Mouse (Mus musculus): ENCODE results near the gene Fhod1. TPM values are rescaled to one million over a fixed set of nuclear protein-coding genes. Genes with fewer than 3 reads are reported as not detected.
A peak's percentile ranks its signal among the peaks of the same experiment; 100 is the strongest.
"Not testable (repeated sequence)": the region's sequence is repeated elsewhere in the genome, so short reads cannot be mapped to it uniquely, and the experiment has no call there.

Gene Fhod1
- total and polyA plus RNA-seq, 3 experiments: 2.5 to 10.9 TPM; not detected in 1

DNA sequence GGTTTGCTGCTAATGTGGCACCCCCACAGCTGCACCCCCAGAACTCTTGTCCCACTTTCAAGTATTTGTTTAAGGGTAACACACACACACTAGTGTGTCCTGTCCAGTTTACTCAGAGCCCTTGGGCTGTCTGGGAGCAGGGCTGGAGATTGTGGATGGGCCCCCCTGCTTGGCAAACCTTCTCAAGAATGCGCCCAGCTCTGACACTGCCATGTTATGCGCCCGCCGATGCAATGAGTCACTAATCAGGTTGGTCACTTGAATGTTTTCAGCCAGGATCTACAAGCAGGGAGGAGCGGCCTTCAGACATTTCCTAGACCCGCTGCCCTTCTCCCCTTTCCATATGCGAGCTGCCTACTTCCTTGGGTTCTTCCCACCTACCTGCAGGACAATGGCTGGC lies 55.3 kb downstream of the Fhod1 start:
- H3K4me3 ChIP-seq (ENCODE audit: control insufficient read depth in 1 of 2, insufficient read depth in 1 of 2, low read depth in 2 of 2, low read length in 2 of 2): no peak overlapping the region
- H3K27ac ChIP-seq (ENCODE audit: control insufficient read depth, low read depth, low read length): no peak overlapping the region
- H3K4me1 ChIP-seq (ENCODE audit: control insufficient read depth in 1 of 2, insufficient read depth in 2 of 2, low read length in 2 of 2): peaks cover 6 to 18% of the 10 kb centered on the region in 2 experiments
- DNase-seq (ENCODE audit: low read depth, low spot score): no peak
- H3K27me3 ChIP-seq (ENCODE audit: control insufficient read depth in 1 of 2, insufficient read depth in 2 of 2, low read length in 2 of 2): no peaks in the 10 kb centered on the region
- no peak overlapping the region for H3K9ac ChIP-seq (ENCODE audit: control insufficient read depth, low read depth, low read length, poor library complexity, severe bottlenecking)
- no peak for TF ChIP-seq MAFK (IDR thresholded peaks at IDR 0.05; ENCODE audit: borderline replicate concordance, low read depth, low read length)
- no peak for TF ChIP-seq ETS1 (IDR thresholded peaks at IDR 0.05; ENCODE audit: low read depth, low read length)
- TF ChIP-seq EP300 (IDR thresholded peaks at IDR 0.05; ENCODE audit: low read depth in 1 of 2, low read length in 2 of 2): no peak
- TF ChIP-seq MAX (IDR thresholded peaks at IDR 0.05; ENCODE audit: low read length): no peak
- no peak for TF ChIP-seq SIN3A (IDR thresholded peaks at IDR 0.05; ENCODE audit: low read length)
- peaks cover 2% of the 10 kb centered on the region; the same call in 1 of the 2 replicates for H3K79me2 ChIP-seq (ENCODE audit: control insufficient read depth, insufficient read depth, low read length, poor library complexity)
- peaks cover 0 to 2% of the 10 kb centered on the region in 2 experiments; a peak in 1 of 4 replicates for H3K36me3 ChIP-seq (ENCODE audit: control insufficient read depth in 1 of 2, insufficient read depth in 2 of 2, low read length in 2 of 2)
- no peaks in the 10 kb centered on the region for H3K9me3 ChIP-seq (replicated peaks; ENCODE audit: insufficient read depth, low read length)

GRCm38 (mm10) chr8:105291802-105292201 lies 56.0 kb downstream of the Fhod1 start:
- TF ChIP-seq RAD21 (IDR thresholded peaks at IDR 0.05; ENCODE audit: low read depth, low read length) (peak; percentile 20), CTCF (IDR thresholded peaks at IDR 0.05 in 2 of 3, conservative IDR thresholded peaks at IDR 0.05 in 1 of 3; ENCODE audit: control insufficient read depth in 1 of 3, insufficient read depth in 1 of 3, low read depth in 2 of 3, low read length in 3 of 3, poor library complexity in 1 of 3, severe bottlenecking in 1 of 3) (peak; percentile 13 to 52 (median 43); a peak in 4 of 6 replicates), MYC (IDR thresholded peaks at IDR 0.05; ENCODE audit: low read depth, low read length) (peak; percentile 60; the same call in 1 of the 2 replicates), SMC3 (IDR thresholded peaks at IDR 0.05; ENCODE audit: low read depth, low read length) (peak; percentile 45)
- H3K36me3 ChIP-seq (ENCODE audit: control insufficient read depth in 1 of 2, insufficient read depth in 2 of 2, low read length in 2 of 2); H3K27me3 ChIP-seq (ENCODE audit: control insufficient read depth in 1 of 2, insufficient read depth in 2 of 2, low read length in 2 of 2); H3K9me3 ChIP-seq (replicated peaks; ENCODE audit: insufficient read depth, low read length); H3K4me3 ChIP-seq (ENCODE audit: control insufficient read depth in 1 of 2, insufficient read depth in 1 of 2, low read depth in 2 of 2, low read length in 2 of 2); H3K79me2 ChIP-seq (ENCODE audit: control insufficient read depth, insufficient read depth, low read length, poor library complexity); H3K27ac ChIP-seq (ENCODE audit: control insufficient read depth, low read depth, low read length); H3K9ac ChIP-seq (ENCODE audit: control insufficient read depth, low read depth, low read length, poor library complexity, severe bottlenecking): not testable (repeated sequence)
- DNase-seq (ENCODE audit: low read depth, low spot score): peak; percentile 47
- H3K4me1 ChIP-seq (ENCODE audit: control insufficient read depth in 1 of 2, insufficient read depth in 2 of 2, low read length in 2 of 2): peaks cover 5 to 20% of the 10 kb centered on the region in 2 experiments

DNA sequence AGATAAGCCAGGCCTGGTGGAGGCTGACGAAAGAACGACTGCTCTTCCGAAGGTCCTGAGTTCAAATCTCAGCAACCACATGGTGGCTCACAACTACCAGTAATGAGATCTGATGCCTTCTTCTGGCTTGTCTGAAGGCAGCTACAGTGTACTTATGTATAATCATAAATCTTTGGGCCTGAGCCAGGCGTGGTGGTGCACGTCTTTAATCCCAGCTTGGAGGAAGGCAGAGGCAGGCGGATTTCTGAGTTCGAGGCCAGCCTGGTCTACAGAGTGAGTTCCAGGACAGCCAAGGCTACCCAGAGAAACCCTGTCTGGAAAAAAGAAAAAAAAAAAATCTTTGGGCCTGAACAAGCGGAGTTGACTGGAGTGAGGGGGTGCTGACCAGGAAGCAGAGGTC lies 56.4 kb downstream of the Fhod1 start:
- H3K9me3 ChIP-seq (replicated peaks; ENCODE audit: insufficient read depth, low read length); H3K27me3 ChIP-seq (ENCODE audit: control insufficient read depth in 1 of 2, insufficient read depth in 2 of 2, low read length in 2 of 2); H3K79me2 ChIP-seq (ENCODE audit: control insufficient read depth, insufficient read depth, low read length, poor library complexity); H3K27ac ChIP-seq (ENCODE audit: control insufficient read depth, low read depth, low read length); H3K4me3 ChIP-seq (ENCODE audit: control insufficient read depth in 1 of 2, insufficient read depth in 1 of 2, low read depth in 2 of 2, low read length in 2 of 2); H3K36me3 ChIP-seq (ENCODE audit: control insufficient read depth in 1 of 2, insufficient read depth in 2 of 2, low read length in 2 of 2); H3K9ac ChIP-seq (ENCODE audit: control insufficient read depth, low read depth, low read length, poor library complexity, severe bottlenecking); DNase-seq (ENCODE audit: low read depth, low spot score): not testable (repeated sequence)
- H3K4me1 ChIP-seq (ENCODE audit: control insufficient read depth in 1 of 2, insufficient read depth in 2 of 2, low read length in 2 of 2): peaks cover 4 to 16% of the 10 kb centered on the region in 2 experiments; a peak in 3 of 4 replicates
